Mouse (Mus musculus): ENCODE data around the gene Hist2h2ab.
"Not testable (repeated sequence)": the region's sequence is repeated elsewhere in the genome, so short reads cannot be mapped to it uniquely, and the experiment has no call there.

Gene Hist2h2ab

DNA sequence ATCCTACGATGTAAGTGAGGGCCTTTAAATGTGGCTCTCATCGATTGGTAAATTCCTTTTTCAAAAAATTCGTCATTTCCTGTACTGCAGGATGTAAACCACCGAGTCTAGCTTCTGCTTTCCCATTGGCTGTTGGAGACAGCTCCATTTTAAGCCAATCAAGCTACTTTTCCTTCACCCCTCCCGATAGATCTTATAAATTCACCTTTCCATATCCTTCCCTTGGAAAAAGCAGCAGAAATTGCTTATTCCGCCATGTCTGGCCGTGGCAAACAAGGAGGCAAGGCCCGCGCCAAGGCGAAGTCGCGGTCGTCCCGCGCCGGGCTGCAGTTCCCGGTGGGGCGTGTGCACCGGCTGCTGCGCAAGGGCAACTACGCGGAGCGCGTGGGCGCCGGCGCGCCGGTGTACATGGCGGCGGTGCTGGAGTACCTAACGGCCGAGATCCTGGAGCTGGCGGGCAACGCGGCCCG, at the start of gene Hist2h2ab, which contains the start of gene Bola1:
TSS of gene Hist2h2ab (plus strand) at position 205 of the 470 bp plus-strand sequence.
TSS of gene Bola1 (minus strand) at position 49 of the 470 bp plus-strand sequence.
- DNase-seq (ENCODE audit: low read depth, low spot score): peak; percentile 68

DNA sequence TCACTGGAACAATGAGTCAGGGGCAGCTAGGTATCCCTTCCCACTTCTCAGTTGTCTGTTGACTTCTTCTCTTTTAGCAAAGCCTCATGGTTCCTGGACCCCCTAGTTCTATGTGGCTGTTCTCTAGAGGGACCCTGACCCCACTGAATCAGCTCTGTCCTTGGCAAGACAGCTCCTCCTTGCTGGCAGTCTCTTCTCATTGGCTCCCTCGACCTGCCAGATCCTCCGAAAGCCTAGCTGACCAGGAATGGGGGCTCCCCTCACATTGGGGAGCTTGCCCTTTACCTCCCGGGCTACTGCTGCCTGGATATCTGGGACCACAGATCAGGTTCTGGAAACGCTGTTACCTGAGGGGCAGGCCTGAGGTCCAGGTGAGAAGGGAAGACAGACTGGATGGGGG, 49.4 kb upstream of the Hist2h2ab start:
- DNase-seq (ENCODE audit: low read depth, low spot score): no peak

GRCm38 (mm10) chr3:96170976-96171545, 48.6 kb upstream of the Hist2h2ab start:
- DNase-seq (ENCODE audit: low read depth, low spot score): no peak

DNA sequence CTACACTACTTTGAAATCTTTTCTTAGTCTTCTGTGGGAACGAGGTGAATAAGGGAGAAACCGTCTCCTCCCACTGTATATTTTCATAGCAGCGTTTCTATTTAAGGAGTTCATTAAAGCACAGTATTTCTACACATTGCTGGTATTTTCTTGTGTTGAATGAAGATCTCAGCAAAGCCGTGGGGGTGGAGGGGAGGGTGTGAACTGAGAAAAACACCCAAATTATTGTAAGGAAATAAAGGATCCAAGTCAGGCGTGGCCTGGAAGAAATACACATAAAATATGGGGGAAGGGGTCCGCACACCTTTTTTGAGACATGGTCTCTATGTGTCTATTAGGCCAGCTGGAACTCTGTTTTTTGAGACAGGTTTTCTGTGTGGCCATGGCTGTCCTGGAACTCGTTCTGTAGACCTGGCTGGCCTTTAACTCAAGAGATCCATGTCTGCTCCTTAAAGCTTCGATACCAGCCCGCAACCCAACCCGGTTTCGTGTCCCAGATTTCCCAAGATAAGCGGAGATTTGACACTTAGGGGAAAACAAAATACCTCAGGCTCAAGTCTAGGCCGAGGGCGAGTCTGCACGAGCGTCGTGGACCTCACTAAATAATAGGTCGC, 48.0 kb upstream of the Hist2h2ab start:
- DNase-seq (ENCODE audit: low read depth, low spot score): peak; percentile 28

DNA sequence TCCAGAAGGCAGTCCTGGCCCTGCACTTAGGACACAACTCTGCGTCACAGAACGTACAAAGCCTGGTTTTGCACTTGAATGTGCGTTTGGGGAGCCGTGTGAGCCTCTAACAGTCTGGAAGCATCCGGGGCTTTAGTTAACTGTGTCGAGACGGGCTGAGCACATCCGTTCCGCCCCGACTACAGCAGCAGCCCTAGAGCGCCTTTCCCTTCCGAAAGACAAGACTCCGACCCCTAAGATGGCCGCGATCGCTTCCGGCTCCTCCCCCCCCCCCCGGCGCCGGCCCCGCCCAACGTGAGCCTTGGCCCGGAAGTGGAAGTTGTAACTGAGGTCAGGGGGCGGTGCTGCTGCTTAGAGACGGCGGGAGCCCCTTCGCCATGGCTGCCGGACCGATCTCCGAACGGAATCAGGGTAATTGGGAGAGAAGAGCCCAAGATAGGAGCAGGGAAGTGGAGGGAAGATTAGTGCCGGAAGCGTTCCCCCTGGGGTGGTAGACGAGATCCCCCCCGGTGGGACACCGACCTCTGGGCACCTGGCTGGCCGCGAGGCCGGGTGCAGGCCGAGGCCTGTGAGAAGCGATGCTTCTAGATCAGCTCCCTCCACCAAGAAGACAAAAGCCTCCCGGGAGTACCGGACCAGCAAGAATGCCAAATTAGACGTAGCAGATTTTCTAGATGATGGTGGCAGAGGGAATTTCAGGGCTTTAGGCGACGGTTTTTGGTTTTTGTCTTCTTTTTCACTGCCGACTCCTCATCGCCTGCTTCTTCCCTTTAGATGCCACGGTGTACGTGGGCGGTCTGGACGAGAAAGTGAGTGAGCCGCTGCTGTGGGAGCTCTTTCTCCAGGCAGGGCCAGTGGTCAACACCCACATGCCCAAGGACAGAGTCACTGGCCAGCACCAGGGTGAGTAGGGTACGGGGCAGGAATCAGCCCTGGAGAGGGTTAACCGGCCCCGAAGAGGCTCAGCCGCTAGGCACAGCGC, 47.2 kb upstream of the Hist2h2ab start, which contains the start of gene Sf3b4:
TSS of gene Sf3b4 (plus strand) at position 136 of the 982 bp plus-strand sequence.
- DNase-seq (ENCODE audit: low read depth, low spot score): peak; percentile 78

- DNase-seq (ENCODE audit: low read depth, low spot score): no peak
Observed at GRCm38 (mm10) chr3:96173185-96173584, 46.5 kb upstream of the Hist2h2ab start.

DNA sequence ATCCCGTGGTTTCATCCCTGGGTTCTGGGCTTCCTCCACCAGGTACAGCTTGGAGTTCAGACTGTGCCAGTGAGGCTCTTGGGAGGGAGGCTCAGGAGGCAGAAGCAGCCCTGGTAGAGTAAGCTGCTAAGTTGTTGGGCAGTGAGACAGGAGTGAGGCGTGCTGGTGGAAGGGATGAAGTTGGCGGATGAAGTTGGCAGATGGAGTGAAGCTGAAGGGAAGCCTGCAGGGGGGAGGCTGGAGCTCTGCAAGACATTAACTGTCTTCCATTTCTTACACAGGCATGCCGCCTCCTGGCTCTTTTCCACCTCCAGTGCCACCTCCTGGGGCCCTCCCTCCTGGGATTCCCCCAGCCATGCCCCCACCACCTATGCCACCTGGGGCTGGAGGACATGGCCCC, 45.6 kb upstream of the Hist2h2ab start:
- not testable (repeated sequence) for DNase-seq (ENCODE audit: low read depth, low spot score)

- DNase-seq (ENCODE audit: low read depth, low spot score): no peak
Observed at GRCm38 (mm10) chr3:96175251-96175650, 44.4 kb upstream of the Hist2h2ab start.

DNA sequence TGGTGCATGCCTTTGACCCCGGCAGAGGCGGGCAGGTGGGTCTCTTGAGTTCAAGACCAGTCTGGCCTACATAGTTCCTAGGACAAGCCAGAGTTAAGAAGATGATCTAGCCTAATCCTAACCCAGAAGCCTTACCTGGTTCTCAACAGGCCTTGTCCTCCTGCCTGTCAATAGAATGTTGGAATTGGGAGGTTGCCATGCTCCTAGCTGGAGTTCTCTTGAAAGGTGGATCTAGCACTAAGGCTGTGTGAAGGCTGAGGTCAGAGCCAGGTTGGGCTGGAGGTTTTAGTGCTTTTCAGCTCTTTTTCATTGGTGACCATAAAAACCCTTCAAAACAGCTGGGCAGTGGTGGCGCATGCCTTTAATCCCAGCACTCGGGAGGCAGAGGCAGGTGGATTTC, 41.2 kb upstream of the Hist2h2ab start:
- no peak for DNase-seq (ENCODE audit: low read depth, low spot score)

GRCm38 (mm10) chr3:96178902-96179301, 40.8 kb upstream of the Hist2h2ab start:
- no peak for DNase-seq (ENCODE audit: low read depth, low spot score)

- no peak for DNase-seq (ENCODE audit: low read depth, low spot score)
Observed at GRCm38 (mm10) chr3:96179531-96179930, 40.1 kb upstream of the Hist2h2ab start.

DNA sequence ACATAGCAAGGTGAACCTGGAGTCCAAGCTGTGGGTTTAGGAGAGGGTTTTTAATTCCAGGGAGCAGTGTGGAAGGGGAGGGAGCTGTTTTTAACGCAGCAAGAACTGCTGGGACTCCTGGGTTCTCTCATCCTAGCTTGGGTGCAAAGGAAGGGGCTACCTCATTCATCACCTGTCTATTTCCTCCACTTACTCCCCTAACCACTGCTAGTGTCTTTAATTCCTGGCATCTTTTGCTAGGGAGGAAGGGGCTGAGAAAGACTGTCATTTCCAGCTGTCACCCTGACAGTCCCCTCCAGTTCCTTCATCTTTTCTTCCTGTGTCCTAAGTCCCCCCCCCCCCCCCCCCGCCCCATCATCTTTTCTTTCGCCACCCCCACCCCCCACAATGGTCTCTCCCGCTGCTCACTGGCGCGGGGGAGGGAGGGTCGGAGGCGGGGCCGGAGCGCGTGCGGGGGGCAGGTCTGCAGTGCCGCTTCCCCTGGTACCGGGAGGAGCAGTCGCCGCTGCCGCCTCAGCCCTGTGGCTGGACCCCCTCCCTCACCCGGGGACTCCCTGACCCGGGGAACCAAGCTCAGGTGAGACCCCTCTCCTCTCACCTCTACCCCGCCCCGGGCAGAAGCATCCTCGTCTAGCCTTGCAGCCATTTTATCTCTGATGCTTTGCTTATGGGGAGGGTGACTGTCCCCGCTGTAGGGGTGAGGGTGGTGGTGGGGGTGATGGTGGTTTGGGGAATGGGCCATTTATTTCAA, 38.8 kb upstream of the Hist2h2ab start, which contains the start of gene Sv2a:
TSS of gene Sv2a (plus strand) at position 425 of the 751 bp plus-strand sequence.
- no peak for DNase-seq (ENCODE audit: low read depth, low spot score)

- no peak for DNase-seq (ENCODE audit: low read depth, low spot score)
Observed at GRCm38 (mm10) chr3:96181510-96182381, 37.9 kb upstream of the Hist2h2ab start.

DNA sequence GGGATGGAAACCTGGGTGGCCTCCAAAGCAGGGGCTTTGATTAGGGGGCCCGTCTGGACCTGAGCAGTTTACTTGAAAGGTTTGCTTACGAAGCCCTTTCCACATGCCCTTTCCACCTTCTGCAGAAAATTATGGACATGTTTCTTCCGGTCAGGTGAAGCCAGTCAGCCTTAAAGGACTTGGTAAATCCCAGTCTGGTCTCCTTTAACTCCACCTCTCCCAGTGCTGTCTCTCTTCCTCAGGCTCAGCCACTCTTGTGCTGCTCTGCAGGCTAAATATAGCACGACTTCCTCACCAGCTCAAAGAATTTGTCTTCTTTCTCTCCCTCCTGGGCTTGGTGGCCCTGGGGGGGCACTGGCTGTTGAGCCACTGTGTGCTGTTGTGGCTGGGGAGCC, 37.3 kb upstream of the Hist2h2ab start:
- DNase-seq (ENCODE audit: low read depth, low spot score): no peak

- no peak for DNase-seq (ENCODE audit: low read depth, low spot score)
Observed at GRCm38 (mm10) chr3:96192977-96193376, 26.7 kb upstream of the Hist2h2ab start.

DNA sequence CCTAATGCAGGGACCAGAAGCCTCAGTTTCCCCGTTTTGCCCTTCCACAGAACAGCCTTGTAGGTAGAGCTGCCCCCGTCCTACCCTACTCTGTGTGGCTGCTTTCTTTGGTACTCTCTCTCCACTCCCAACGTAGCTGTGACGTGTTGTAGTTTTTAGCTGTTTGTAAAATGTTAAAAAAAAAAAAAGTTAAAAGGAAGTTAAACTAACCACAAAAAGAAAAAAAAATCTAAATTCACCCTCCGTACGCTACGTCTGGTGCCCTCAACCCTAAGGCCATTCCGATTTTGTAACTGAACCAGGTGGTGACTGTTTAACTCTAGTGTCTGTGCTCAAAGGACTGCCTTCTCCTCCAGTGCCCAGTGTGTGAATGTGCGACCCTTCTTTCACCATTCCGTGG, 24.7 kb upstream of the Hist2h2ab start:
- DNase-seq (ENCODE audit: low read depth, low spot score): no peak

DNA sequence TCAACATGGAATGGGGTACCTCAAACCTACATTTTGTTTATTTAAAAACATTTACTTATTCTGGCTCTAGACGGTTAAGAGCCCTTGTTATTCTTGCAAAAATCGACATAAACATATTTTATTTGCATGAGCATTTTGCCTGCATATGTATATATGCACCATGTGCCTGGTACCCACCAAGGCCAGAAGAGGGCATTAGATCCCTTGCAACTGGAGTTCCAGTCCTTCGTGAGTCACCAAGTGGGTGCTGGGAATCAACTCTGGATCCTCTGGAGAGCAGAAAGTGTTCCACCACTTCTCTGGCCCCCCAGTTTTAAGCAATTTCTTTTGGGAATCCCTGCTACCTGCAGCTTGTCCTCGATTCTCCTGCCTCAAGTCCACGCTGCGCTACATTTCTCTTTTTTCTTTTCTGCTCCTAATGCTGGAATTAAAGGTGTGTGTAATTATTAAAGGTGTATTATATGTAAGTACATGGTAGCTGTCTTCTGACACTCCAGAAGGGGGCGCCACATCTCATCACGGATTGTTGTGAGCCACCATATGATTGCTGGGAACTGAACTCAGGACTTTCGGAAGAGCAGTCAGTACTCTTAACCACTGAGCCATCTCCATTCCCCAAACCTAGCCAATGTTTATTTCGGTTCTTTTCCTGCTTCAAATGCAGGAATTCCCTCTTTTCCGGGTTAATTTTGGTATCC, 23.9 kb upstream of the Hist2h2ab start:
- DNase-seq (ENCODE audit: low read depth, low spot score): no peak

GRCm38 (mm10) chr3:96196437-96197128, 23.1 kb upstream of the Hist2h2ab start:
- no peak for DNase-seq (ENCODE audit: low read depth, low spot score)

DNA sequence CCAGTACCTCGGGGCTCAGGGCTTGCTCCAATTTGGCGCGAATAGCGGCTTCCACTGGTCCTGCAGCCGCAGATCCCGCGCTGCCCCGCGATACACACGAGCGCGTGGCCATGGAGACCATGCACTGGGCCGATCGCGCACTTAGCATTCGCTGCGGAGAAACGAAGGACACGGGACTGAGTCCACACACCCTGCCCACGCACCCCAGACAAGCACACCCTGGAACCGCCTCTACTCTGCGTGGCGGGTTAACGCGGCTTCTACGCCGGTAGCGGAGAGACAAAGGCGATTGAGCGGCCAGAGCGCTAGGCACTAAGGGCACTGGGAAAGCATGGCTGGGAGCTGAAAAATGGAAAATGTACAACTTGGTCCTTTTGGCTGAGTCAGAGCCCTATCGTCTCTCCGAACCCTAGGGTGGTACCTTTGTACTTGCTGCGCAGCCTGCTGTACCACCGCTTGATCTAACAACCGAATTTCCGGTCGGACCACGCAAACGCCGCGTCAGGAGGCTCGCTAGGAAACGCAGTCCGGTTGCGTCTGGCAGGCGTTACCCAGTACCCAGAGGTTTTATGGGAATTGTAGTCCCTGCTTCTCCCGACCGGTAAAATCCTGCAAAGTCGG, 22.4 kb upstream of the Hist2h2ab start:
- DNase-seq (ENCODE audit: low read depth, low spot score): peak; percentile 57

Data from c-Kit-negative CD71-positive TER-119-positive erythroid progenitor cells, embryonic 14.5 days (primary cell).